Mouse (Mus musculus) megakaryocyte, embryonic 14.5 days (primary cell): ENCODE measurements around the gene Plekho2. TPM values are rescaled to one million over a fixed set of nuclear protein-coding genes. Genes with fewer than 3 reads are reported as not detected.

Source experiments
- H3K27me3 ChIP-seq: replicated peaks from 2 replicates; pipeline ENCODE3; 2012; ENCODE audit warnings: inconsistent platforms
- H3K36me3 ChIP-seq: replicated peaks from 2 replicates; pipeline ENCODE3; 2012; ENCODE audit warnings: low read length, inconsistent platforms, mixed read lengths
- H3K4me1 ChIP-seq: 2 replicates; pipeline ENCODE4 v1.6.1; 2012; ENCODE audit warnings: inconsistent platforms
- H3K4me3 ChIP-seq: replicated peaks from 2 replicates; pipeline ENCODE3; 2012; ENCODE audit warnings: moderate library complexity, mild to moderate bottlenecking, inconsistent platforms
- H3K9me3 ChIP-seq: 2 replicates; pipeline ENCODE4 v1.6.1; 2012; ENCODE audit warnings: inconsistent platforms
- FLI1 ChIP-seq: IDR thresholded peaks from 2 replicates; pipeline ENCODE4 v1.6.1; 2012; ENCODE audit warnings: low read length, inconsistent platforms, mixed read lengths
- GATA1 ChIP-seq: IDR thresholded peaks from 3 replicates; pipeline ENCODE4 v1.6.1; 2012; ENCODE audit warnings: mixed read lengths, low read length, inconsistent platforms, borderline replicate concordance
- polyA plus RNA-seq: library from polyadenylated mRNA; stranded (reverse); fragments of >175 nt; gene quantifications from 2 replicates; pipeline ENCODE4 v1.2.3, GENCODE M21; 2012; ENCODE audit warnings: low replicate concordance; ENCODE audit not compliant: insufficient read depth

Plekho2 gene
- 198 and 329 TPM in 2 replicates for polyA plus RNA-seq

DNA sequence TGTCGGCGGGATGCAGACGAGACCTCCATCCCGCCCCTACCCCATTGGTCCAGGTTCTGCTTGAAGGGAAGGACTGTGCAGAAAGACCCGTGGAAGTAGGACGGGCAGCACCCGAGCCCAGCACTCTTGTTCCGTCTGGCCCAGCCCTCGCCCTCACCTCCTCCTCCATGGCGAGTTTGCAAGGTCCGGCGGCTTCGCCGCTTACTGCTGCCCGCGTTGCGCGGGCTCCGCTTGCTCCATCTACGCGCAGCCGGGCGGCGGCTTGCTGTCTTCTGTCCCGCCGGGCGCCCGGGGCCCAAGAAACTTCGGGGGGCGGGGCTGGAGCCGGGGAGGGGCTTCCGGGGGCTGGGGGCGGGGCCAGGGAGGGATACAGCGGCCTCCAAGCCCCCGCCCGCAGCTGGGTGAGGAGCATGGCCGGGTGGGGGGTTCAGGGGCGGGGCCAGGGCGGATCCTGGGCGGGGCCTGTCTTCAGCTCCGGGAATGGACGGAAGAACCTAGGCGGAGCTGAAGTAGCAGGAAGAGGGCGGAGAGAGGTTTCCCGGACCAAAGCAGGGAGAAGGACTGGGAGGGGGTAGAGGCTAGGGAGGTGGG lies at the start of gene Plekho2:
Plekho2 (minus strand) TSS at position 260 of the 591 bp plus-strand sequence.
- Histone ChIP-seq H3K9me3 (no peaks in the 10 kb centered on the region), H3K4me1 (peaks cover 52% of the 10 kb centered on the region), H3K36me3 (peaks cover 42% of the 10 kb centered on the region), H3K4me3 (peak within 1 kb of the TSS; percentile 93), H3K27me3 (no peaks in the 10 kb centered on the region)
- TF ChIP-seq FLI1: no peak
- no peak for TF ChIP-seq GATA1

DNA sequence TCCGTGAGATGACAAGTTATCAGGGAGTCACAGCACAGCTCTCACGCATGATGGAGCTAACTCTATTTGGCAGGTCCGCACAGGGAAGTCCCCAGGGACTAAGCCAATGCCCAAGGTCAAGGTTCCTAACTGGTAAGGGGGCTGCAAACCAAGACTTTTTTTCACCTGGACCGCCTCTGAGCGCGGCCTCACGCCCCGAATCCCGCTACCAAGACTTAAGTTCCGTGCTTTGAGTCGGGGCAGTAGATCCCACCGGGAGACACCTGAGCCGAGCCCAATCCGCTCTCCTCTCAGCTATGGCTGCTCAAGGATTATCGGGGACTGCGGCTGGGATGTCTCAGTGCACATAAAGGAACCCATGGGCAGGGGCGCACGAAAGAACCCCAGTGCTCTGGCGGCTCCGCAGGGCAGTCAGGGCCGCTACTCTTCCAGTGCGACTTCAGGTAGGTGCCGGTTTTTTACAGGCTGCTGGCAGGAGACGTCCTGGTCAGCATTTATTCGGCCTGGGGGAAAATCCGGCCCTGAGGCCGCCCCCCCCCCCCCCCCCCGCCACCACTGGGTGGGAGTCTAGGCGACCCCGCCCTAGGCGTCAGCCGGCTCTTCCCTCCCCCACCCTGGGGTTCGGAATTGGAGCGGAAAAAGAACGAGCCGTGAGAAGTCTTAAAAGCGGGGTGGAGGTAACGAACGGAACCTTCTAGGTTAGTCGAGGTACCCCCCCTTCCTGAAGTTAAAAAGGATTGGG lies 49.4 kb upstream of the Plekho2 start, which contains the start of gene Rbpms2:
Rbpms2 (plus strand) TSS at position 624 of the 742 bp plus-strand sequence.
- no peak for TF ChIP-seq GATA1
- TF ChIP-seq FLI1: no peak
- Histone ChIP-seq H3K36me3 (peaks cover 8% of the 10 kb centered on the region), H3K4me3 (peak within 1 kb of the TSS; percentile 92), H3K9me3 (no peaks in the 10 kb centered on the region), H3K27me3 (peaks cover 22% of the 10 kb centered on the region), H3K4me1 (peaks cover 41% of the 10 kb centered on the region)

DNA sequence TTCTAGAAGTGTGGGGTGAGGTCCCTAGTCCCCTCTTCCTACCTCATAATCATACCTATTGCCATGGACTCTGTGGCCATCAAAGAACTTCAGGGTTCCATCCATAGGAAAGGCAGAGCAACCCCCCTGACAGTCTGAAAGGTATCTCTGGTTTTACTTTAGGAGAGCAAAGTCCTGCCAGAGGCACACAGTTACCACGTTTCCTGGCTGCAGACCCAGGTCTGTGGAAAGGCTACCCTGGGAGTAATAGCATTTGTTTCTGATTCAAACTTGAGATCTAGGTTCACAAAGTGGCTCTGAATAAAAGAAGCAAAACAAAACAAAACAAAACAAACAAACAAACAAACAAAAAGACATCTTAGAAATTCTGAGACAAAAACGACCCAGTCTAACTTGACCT lies 44.4 kb upstream of the Plekho2 start:
- H3K36me3 ChIP-seq: no peaks in the 10 kb centered on the region

DNA sequence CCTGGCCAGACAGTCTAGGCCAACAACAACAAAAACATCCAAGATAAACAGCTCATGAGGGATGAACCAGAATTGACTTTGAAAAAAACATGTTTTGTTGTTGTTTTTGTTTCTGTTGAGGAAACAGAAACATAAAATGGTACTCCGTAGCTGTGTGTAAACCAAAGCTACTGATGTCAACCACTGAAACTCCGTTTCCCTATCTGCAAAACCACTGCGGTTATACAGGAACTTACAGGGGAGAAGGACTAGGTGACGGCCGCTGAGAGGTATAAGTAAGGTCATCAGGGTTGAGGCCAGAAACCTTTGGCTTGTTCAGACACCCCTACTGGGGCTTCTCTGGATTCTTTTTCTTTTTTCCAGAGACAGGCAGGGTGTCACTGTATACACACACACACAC lies 43.0 kb upstream of the Plekho2 start:
- Histone ChIP-seq H3K4me3 (no peak overlapping the region), H3K27me3 (peaks cover 18% of the 10 kb centered on the region), H3K9me3 (no peaks in the 10 kb centered on the region; the same call in 1 of the 2 replicates), H3K4me1 (peaks cover 11% of the 10 kb centered on the region; the same call in 1 of the 2 replicates), H3K36me3 (no peaks in the 10 kb centered on the region)
- no peak for TF ChIP-seq GATA1
- TF ChIP-seq FLI1: no peak

More for the DNA sequence above, 44.4 kb upstream of the Plekho2 start:
- Histone ChIP-seq H3K9me3 (no peaks in the 10 kb centered on the region; the same call in 1 of the 2 replicates), H3K4me3 (no peak overlapping the region), H3K27me3 (peaks cover 27% of the 10 kb centered on the region), H3K4me1 (peaks cover 15% of the 10 kb centered on the region)
- TF ChIP-seq FLI1 (no peak), GATA1 (no peak)

DNA sequence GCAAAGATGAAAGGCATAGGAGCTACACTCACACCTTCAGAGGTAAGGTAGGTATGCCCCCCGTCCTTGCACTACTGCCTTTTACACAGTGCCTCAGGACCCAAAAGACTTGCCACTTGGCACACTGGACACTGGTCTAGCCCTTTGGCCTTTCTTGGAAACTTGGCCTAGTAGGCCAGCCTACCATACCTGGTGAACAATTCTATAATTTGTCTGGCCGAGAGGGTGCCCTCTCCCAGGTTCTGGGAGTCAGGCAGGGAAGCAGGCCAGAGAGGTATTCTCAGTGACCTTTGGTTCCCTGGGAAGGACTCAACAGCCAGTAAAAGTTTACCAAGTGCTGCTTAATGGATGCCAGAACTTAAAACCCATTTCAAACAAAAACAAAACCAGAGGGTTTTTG lies 41.8 kb upstream of the Plekho2 start:
- no peaks in the 10 kb centered on the region for H3K36me3 ChIP-seq
- no peaks in the 10 kb centered on the region; the same call in 1 of the 2 replicates for H3K9me3 ChIP-seq
- TF ChIP-seq FLI1 (no peak), GATA1 (no peak)
- H3K4me3 ChIP-seq: no peak overlapping the region
- H3K27me3 ChIP-seq: peaks cover 12% of the 10 kb centered on the region
- peaks cover 13% of the 10 kb centered on the region; the same call in 1 of the 2 replicates for H3K4me1 ChIP-seq

DNA sequence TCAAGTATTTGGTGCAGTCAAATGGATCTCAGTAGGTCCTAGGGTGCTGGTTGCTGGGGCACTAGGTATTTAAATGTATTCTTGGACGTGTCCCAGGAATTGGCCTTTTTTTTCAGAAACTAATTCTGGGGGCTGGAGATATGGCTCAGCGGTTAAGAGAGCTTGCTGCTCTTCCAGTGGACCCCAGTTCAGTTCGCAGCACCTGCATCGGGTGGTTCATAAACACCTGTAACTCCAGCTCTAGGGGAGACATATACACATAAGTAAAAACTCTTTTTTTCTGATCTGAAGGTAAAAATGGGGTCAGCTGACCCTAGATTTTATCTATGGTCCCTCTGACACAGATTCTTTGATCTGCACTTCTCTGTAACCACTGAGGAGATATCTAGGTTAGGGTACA lies 41.4 kb upstream of the Plekho2 start:
- peaks cover 11% of the 10 kb centered on the region; the same call in 1 of the 2 replicates for H3K4me1 ChIP-seq
- H3K9me3 ChIP-seq: no peaks in the 10 kb centered on the region; the same call in 1 of the 2 replicates
- peaks cover 9% of the 10 kb centered on the region for H3K27me3 ChIP-seq
- no peak overlapping the region for H3K4me3 ChIP-seq
- H3K36me3 ChIP-seq: no peaks in the 10 kb centered on the region
- no peak for TF ChIP-seq FLI1
- no peak for TF ChIP-seq GATA1

DNA sequence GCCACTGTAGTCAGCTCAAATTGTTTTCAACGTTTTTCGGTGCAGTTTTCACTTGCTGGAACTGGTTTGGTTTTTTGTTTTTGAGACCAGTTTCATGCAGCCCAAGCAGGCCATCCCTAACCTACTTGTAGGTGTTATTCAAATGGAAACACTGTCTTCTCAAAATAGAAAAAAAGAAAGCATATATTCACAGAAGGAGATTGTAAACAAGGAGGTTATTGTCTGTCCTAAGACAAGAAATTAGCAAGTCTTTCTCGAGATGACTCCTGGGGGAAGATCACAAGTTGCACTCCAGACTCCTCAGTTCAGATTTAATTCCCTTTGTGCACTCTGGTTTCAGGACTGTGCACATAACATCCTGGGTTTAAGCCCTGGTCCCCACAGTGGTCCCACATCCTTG lies 39.5 kb upstream of the Plekho2 start:
- Histone ChIP-seq H3K36me3 (no peaks in the 10 kb centered on the region), H3K4me1 (peaks cover 7% of the 10 kb centered on the region; the same call in 1 of the 2 replicates), H3K9me3 (no peaks in the 10 kb centered on the region; the same call in 1 of the 2 replicates), H3K4me3 (no peak overlapping the region), H3K27me3 (peaks cover 8% of the 10 kb centered on the region)
- no peak for TF ChIP-seq FLI1
- TF ChIP-seq GATA1: no peak

DNA sequence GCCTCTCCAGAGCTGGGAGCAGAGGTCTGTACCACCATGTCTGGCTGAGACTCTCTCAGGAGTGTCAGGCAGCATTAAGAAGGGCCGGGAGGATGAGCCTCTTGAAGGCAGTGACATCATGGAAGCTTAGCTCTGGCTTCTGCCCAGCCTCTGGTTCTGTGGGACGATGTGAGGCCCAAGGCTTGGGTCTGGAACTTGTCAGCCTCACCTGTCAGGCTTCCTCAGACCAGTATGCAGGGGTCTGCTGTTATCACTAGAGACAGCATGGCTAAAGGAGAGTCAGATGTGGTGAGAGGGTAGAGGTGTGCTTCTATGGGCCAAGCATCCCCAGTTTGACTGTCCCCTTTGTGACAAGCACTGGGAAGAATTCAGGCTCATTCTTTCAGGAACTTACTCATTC lies 33.3 kb upstream of the Plekho2 start:
- Histone ChIP-seq H3K36me3 (no peaks in the 10 kb centered on the region), H3K4me1 (peaks cover 15% of the 10 kb centered on the region), H3K27me3 (no peaks in the 10 kb centered on the region), H3K9me3 (peaks cover 12% of the 10 kb centered on the region), H3K4me3 (no peak overlapping the region)
- no peak for TF ChIP-seq FLI1
- TF ChIP-seq GATA1: no peak

DNA sequence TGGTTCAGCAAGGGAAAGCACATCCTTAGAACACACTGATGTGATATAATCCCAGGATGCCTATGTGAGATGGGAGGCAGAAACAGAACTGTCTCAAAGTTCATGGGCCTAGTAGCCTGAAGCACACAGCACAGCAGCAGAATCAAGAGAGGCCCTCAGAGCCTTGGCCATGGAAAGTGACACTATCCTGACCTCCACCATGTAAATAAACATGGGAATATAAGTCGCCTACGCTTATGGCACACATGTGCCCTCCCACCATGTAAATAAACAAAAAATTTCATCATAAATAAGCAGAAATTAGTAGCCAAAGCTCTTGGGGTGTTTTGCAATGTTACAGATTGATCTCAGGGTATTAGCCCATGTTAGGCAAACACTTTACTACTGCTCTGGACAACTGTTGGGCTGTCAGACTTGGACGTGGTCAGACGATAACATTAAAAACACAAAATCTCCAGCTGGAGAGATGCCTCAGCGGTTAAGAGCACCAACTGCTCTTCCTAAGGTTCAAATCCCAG lies 32.2 kb upstream of the Plekho2 start:
- Histone ChIP-seq H3K4me1 (peaks cover 17% of the 10 kb centered on the region), H3K9me3 (peaks cover 12% of the 10 kb centered on the region), H3K27me3 (peaks cover 1% of the 10 kb centered on the region), H3K4me3 (no peak overlapping the region), H3K36me3 (no peaks in the 10 kb centered on the region)
- TF ChIP-seq GATA1: no peak

DNA sequence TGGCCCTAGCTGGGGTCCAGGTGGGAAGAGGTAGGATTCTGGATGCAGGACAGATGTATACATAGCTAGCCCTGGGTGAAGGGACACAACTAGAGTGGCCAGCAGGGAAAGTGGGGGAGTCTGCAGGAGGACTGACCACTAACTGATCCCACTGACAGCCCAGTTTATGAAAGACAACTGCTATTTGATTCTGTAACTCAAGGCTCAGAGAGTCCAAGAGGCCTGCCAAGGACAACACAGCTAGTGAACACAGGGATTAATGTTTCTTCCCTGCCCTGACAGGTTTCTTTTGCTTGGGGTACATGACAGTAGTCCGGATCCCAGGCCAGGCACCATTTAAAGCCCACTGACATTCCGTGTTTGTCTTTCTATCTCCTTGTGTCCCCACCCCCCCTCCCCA lies 27.3 kb upstream of the Plekho2 start:
- Histone ChIP-seq H3K27me3 (peaks cover 7% of the 10 kb centered on the region), H3K36me3 (no peaks in the 10 kb centered on the region), H3K4me1 (peaks cover 40% of the 10 kb centered on the region), H3K9me3 (peaks cover 12% of the 10 kb centered on the region), H3K4me3 (no peak overlapping the region)
- TF ChIP-seq GATA1: no peak
- TF ChIP-seq FLI1: no peak
